Mouse (Mus musculus) left cerebral cortex, adult 18-20 months (tissue): Measurements from ENCODE around the gene Slc13a5. TPM values are rescaled to one million over a fixed set of nuclear protein-coding genes. Genes with fewer than 3 reads are reported as not detected.

Experiments used
- DNase-seq, 2 experiments: peaks; one replicate each; pipeline ENCODE4 v3.0.0; 2021 to 2022; ENCODE audit warnings: low spot score in 2 of 2, mixed read lengths in 1 of 2
- total RNA-seq, 2 experiments: library from RNA; stranded (reverse); gene quantifications; 2 replicates each; pipeline ENCODE4 v1.2.3; 2021

Slc13a5 gene
- total RNA-seq, 2 experiments from 2014 or later: 13.0 to 17.9 TPM

DNA sequence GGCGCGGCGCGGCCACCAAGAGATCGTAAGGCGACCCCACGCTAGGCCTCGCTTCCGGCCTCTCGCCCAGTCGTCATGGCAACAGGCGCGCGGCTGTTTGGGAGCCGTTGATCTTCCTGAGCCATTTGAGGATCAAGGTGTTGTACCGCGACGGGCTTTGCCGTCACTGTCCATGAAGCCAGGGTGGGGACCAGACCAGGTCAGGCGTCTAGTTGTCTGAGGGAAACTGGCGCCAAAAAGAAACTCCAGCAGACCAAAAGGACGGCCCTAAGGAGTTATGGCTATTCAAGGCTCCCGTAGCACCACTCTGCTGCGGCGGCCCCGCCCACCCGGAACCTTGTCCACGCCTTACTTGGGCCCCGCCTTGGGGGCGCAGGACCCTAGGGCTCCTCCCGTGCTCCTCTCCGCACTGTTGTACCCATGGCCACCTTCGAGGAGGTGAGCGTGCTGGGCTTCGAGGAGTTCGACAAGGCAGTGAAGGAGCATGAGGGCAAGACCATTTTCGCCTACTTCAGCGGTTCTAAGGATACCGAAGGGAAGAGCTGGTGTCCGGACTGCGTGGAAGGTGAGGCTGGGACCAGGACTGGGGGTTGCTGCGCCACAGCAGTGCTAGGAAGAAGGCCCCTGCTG is 59.7 kb downstream of the Slc13a5 start, which contains the start of the genes 4933427D14Rik and Txndc17:
4933427D14Rik (minus strand) TSS at position 256 of the 630 bp plus-strand sequence.
Txndc17 (plus strand) TSS at position 344 of the 630 bp plus-strand sequence.
- peak; percentile 88 to 91 for DNase-seq

DNA sequence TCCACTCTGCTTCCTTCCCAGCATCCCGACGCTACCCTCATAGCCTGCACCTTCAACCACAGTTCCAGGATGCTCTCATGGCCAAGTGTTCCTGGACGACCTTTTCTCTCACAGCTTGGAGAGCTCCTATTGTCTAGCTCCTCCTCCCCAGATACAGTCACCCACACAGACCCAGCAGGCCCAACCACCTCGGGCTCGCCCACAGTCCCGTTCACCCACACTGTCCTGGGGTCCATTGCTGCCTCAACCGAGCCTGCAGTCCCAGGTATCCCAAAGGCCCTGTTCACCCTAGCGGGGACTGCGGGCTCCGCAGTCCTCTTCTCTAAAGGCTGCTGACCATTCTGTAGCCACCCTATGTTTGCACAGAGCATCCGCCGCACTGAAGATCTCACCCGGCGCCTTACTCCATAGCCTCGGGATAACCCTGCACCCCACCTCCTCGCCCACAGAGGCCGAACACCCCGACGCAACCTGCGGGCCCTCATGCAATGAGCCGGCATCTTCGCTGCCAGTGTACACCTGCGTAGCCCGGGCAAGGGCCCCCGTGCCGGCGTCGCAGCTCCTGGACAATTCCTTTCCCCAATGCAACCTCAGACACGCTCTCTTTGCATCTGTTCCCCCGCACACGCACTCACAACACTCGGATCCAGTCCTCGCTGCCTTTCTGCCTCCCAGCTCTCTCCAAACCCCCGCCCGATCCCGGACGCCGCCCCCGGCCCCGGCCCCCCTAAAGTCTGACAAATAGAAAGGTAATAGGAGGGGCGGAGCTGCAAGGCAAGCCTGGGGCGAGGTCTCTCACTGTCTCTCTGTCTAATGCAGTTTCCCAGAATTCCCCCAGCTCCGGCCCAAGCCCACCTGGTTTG is 60.5 kb downstream of the Slc13a5 start, which contains the start of gene Gm43951:
Gm43951 (minus strand) TSS at position 500 of the 863 bp plus-strand sequence.
- DNase-seq: peak in 1 of 2 experiments; percentile 46

- peak in 1 of 2 experiments; percentile 22 for DNase-seq
Measured at GRCm38 (mm10) chr11:72205256-72205655, 61.8 kb downstream of the Slc13a5 start.

GRCm38 (mm10) chr11:72203440-72203839 is 63.6 kb downstream of the Slc13a5 start:
- no peak for DNase-seq

DNA sequence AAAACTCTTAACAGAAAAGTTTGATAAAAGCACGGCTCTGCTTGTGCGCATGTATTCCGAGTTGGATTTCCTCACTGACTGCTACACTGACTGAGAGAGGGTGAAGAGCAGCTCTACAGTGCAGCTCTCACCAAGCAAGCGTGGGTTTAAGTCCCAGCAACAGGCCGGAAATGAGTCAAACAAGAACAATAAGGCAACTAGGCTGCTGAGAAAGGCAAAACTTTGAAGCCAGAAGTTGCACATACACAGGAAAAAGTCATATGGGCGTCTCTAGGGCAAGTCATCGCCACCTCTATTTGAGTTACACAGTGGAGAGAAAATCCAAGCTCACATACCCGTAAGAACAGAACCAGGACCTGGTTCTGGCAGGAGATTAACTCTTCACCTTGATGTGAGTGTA is 70.5 kb downstream of the Slc13a5 start:
- DNase-seq: no peak

DNA sequence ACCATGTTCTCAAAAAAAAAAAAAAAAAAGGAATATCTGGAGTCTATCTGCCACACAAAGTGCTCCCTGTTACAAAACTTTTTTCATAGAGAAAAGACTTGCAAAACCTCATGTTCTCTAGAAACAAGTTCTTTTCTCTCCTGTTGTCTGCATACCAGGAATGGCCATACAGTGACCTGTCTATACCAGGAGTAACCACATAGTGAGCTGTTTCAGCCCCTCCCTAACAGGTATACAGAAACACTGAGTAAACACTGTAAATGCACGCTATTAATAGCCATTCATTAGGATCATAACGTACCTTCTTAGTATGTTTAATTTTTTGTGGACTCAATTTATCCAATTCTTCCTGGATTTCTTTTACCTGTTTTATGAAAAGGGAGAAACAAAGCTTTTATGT is 72.8 kb downstream of the Slc13a5 start:
- DNase-seq: no peak

Other genes starting within 250 kb of the Slc13a5 start
- not detected for gene Aipl1, start 229.7 kb downstream of the Slc13a5 start, total RNA-seq
- not detected for gene Pimreg, start 225.2 kb downstream of the Slc13a5 start, total RNA-seq
- gene Pitpnm3, start 131.4 kb downstream of the Slc13a5 start, total RNA-seq: 10 to 100 TPM; 80.5 to 83.2 TPM
- gene Gm43951, start 60.4 kb downstream of the Slc13a5 start, total RNA-seq: 10 to 100 TPM; 12.2 to 13.0 TPM
- gene 4933427D14Rik, start 59.8 kb downstream of the Slc13a5 start, total RNA-seq: 10 to 100 TPM; 33.8 to 34.3 TPM
- 10 to 100 TPM; 35.1 to 38.0 TPM for gene Txndc17, start 59.7 kb downstream of the Slc13a5 start, total RNA-seq
- gene Med31, start 51.6 kb downstream of the Slc13a5 start, total RNA-seq: 10 to 100 TPM; 15.3 to 16.1 TPM
- gene Xaf1, start 34.4 kb upstream of the Slc13a5 start, total RNA-seq: 1 to 10 TPM; 7.5 to 7.6 TPM
- not detected for gene Fbxo39, start 47.2 kb upstream of the Slc13a5 start, total RNA-seq
- gene Tekt1, start 95.2 kb upstream of the Slc13a5 start, total RNA-seq: 1 to 10 TPM; 2.4 to 3.1 TPM
- gene Smtnl2, start 144.5 kb upstream of the Slc13a5 start, total RNA-seq: 1 to 10 TPM in 1 of 2 experiments, under 1 TPM in 1; 0.61 to 1.3 TPM
- under 1 TPM in 1 of 2 experiments, not detected in 1; 0.23 TPM for gene Ggt6, start 168.3 kb upstream of the Slc13a5 start, total RNA-seq
- gene Mybbp1a, start 174.1 kb upstream of the Slc13a5 start, total RNA-seq: 10 to 100 TPM; 53.3 to 53.6 TPM
- 10 to 100 TPM; 53.7 to 55.4 TPM for gene Spns2, start 222.7 kb upstream of the Slc13a5 start, total RNA-seq